Mouse (Mus musculus): ENCODE measurements at regions not wholly inside any gene's neighbourhood (a gene's known extent, or its start where the extent isn't known, plus 50 kb on each side); places are given as distances from the start of the nearest gene placed in this dataset.

GRCm38 (mm10) chr5:111540486-111540885 lies 123.3 kb downstream of the Mn1 start:
- ATAC-seq (replicated peaks; ENCODE audit: insufficient number of reproducible peaks, low FRiP score, low TSS enrichment, poor library complexity, severe bottlenecking), result no peak

- ATAC-seq (replicated peaks; ENCODE audit: insufficient number of reproducible peaks, low FRiP score, low TSS enrichment, poor library complexity, severe bottlenecking), result no peak
Observed at GRCm38 (mm10) chr5:111542077-111542476, 124.9 kb downstream of the Mn1 start.

- ATAC-seq (replicated peaks; ENCODE audit: insufficient number of reproducible peaks, low FRiP score, low TSS enrichment, poor library complexity, severe bottlenecking), result no peak
Observed at GRCm38 (mm10) chr5:111543721-111544495, 126.7 kb downstream of the Mn1 start.

- no peak for ATAC-seq (replicated peaks; ENCODE audit: insufficient number of reproducible peaks, low FRiP score, low TSS enrichment, poor library complexity, severe bottlenecking)
Observed at GRCm38 (mm10) chr5:111553471-111554382, 136.6 kb downstream of the Mn1 start.

GRCm38 (mm10) chr5:111554551-111555311 lies 137.6 kb downstream of the Mn1 start:
- ATAC-seq (replicated peaks; ENCODE audit: insufficient number of reproducible peaks, low FRiP score, low TSS enrichment, poor library complexity, severe bottlenecking), result no peak

GRCm38 (mm10) chr5:111555312-111555957 lies 138.3 kb downstream of the Mn1 start:
- ATAC-seq (replicated peaks; ENCODE audit: insufficient number of reproducible peaks, low FRiP score, low TSS enrichment, poor library complexity, severe bottlenecking), result no peak

GRCm38 (mm10) chr5:111555981-111556380 lies 138.8 kb downstream of the Mn1 start:
- ATAC-seq (replicated peaks; ENCODE audit: insufficient number of reproducible peaks, low FRiP score, low TSS enrichment, poor library complexity, severe bottlenecking), result no peak

GRCm38 (mm10) chr5:111560432-111560831 lies 143.3 kb downstream of the Mn1 start:
- no peak for ATAC-seq (replicated peaks; ENCODE audit: insufficient number of reproducible peaks, low FRiP score, low TSS enrichment, poor library complexity, severe bottlenecking)

- ATAC-seq (replicated peaks; ENCODE audit: insufficient number of reproducible peaks, low FRiP score, low TSS enrichment, poor library complexity, severe bottlenecking), result no peak
Observed at GRCm38 (mm10) chr5:111561301-111561700, 144.1 kb downstream of the Mn1 start.

GRCm38 (mm10) chr5:111570826-111571225 lies 153.7 kb downstream of the Mn1 start:
- no peak for ATAC-seq (replicated peaks; ENCODE audit: insufficient number of reproducible peaks, low FRiP score, low TSS enrichment, poor library complexity, severe bottlenecking)

GRCm38 (mm10) chr5:111573265-111573873 lies 156.2 kb downstream of the Mn1 start:
- no peak for ATAC-seq (replicated peaks; ENCODE audit: insufficient number of reproducible peaks, low FRiP score, low TSS enrichment, poor library complexity, severe bottlenecking)

GRCm38 (mm10) chr5:111574219-111574840 lies 157.2 kb downstream of the Mn1 start:
- ATAC-seq (replicated peaks; ENCODE audit: insufficient number of reproducible peaks, low FRiP score, low TSS enrichment, poor library complexity, severe bottlenecking), result no peak

- ATAC-seq (replicated peaks; ENCODE audit: insufficient number of reproducible peaks, low FRiP score, low TSS enrichment, poor library complexity, severe bottlenecking), result no peak
Observed at GRCm38 (mm10) chr5:111575376-111575775, 158.2 kb downstream of the Mn1 start.

GRCm38 (mm10) chr5:111577441-111577840 lies 156.3 kb upstream of the Gm26897 start:
- ATAC-seq (replicated peaks; ENCODE audit: insufficient number of reproducible peaks, low FRiP score, low TSS enrichment, poor library complexity, severe bottlenecking), result no peak

- ATAC-seq (replicated peaks; ENCODE audit: insufficient number of reproducible peaks, low FRiP score, low TSS enrichment, poor library complexity, severe bottlenecking), result no peak
Observed at GRCm38 (mm10) chr5:111578088-111578487, 155.6 kb upstream of the Gm26897 start.

- no peak for ATAC-seq (replicated peaks; ENCODE audit: insufficient number of reproducible peaks, low FRiP score, low TSS enrichment, poor library complexity, severe bottlenecking)
Observed at GRCm38 (mm10) chr5:111578977-111579727, 154.6 kb upstream of the Gm26897 start.
